Mouse (Mus musculus): ENCODE results near the gene Rbfox3.

- no peak for TF ChIP-seq CTCF (IDR thresholded peaks at IDR 0.05; ENCODE audit: low read depth, low read length)
- TF ChIP-seq GATA1 (IDR thresholded peaks at IDR 0.05; ENCODE audit: borderline replicate concordance, low read length) = no peak
- TF ChIP-seq POLR2AphosphoS5 (IDR thresholded peaks at IDR 0.05; ENCODE audit: insufficient replicate concordance, low read depth, low read length) = no peak
- no peak for TF ChIP-seq TAL1 (conservative IDR thresholded peaks at IDR 0.05; ENCODE audit: low read depth, low read length)
Observed at GRCm38 (mm10) chr11:118481751-118482150, 429.6 kb downstream of the Rbfox3 start.

All from G1E (cell line).